Mouse (Mus musculus) liver, adult 2 months (tissue): Measurements from ENCODE around the gene Pou2af1. TPM values are rescaled to one million over a fixed set of nuclear protein-coding genes. Genes with fewer than 3 reads are reported as not detected.

Experiments
- DNase-seq: peaks from one replicate; pipeline ENCODE4 v3.0.0-alpha.2; 2011; ENCODE audit warnings: low read depth, low spot score; ENCODE audit errors: extremely low read depth
- H3K27ac ChIP-seq: fragments of 200-500 bp; replicated peaks from 2 replicates; pipeline ENCODE4 v1.5.1; 2012; ENCODE audit warnings: low read depth, mild to moderate bottlenecking, control low read depth, inconsistent platforms, low read length; ENCODE audit not compliant: insufficient read depth
- H3K27me3 ChIP-seq: fragments of 200-500 bp; 2 replicates; pipeline ENCODE4 v1.6.1; 2012; ENCODE audit warnings: mild to moderate bottlenecking, moderate library complexity, low read length, inconsistent platforms; ENCODE audit not compliant: control insufficient read depth, insufficient read depth
- H3K36me3 ChIP-seq: fragments of 200-500 bp; 2 replicates; pipeline ENCODE4 v1.6.1; 2012; ENCODE audit warnings: low read length, inconsistent platforms; ENCODE audit not compliant: control insufficient read depth, insufficient read depth
- H3K4me1 ChIP-seq: fragments of 200-500 bp; 2 replicates; pipeline ENCODE4 v1.6.1; 2011; ENCODE audit warnings: low read length; ENCODE audit not compliant: control insufficient read depth, insufficient read depth
- H3K4me3 ChIP-seq: fragments of 200-500 bp; 2 replicates; pipeline ENCODE4 v1.5.1; 2011; ENCODE audit warnings: low read depth, mild to moderate bottlenecking, control low read depth, low read length, moderate library complexity; ENCODE audit not compliant: insufficient read depth
- H3K79me2 ChIP-seq: fragments of 200-500 bp; 2 replicates; pipeline ENCODE4 v1.6.1; 2012; ENCODE audit warnings: inconsistent platforms, mild to moderate bottlenecking, low read length, moderate library complexity; ENCODE audit not compliant: control insufficient read depth, insufficient read depth
- H3K9ac ChIP-seq: fragments of 200-500 bp; 2 replicates; pipeline ENCODE4 v1.6.1; 2012; ENCODE audit warnings: low read depth, mild to moderate bottlenecking, control low read depth, inconsistent platforms, low read length
- CTCF ChIP-seq: fragments of 200-500 bp; IDR thresholded peaks from 2 replicates; pipeline ENCODE4 v1.5.1; 2011; ENCODE audit warnings: low read depth, low read length, control low read depth
- POLR2A ChIP-seq: fragments of 200-500 bp; IDR thresholded peaks from 2 replicates; pipeline ENCODE4 v1.6.1; 2011; ENCODE audit warnings: low read length, control low read depth; ENCODE audit not compliant: insufficient read depth; ENCODE audit errors: extremely low read depth
- WGBS: fragments of 180-500 bp; shearing (Covaris S2); methylation state at CpG from one replicate; pipeline ENCODE4 v1.1.7; 2018; 5-methylcytosine and 5-hydroxymethylcytosine counted together
- polyA plus RNA-seq: library from polyadenylated mRNA; depleted of rRNA; stranded (reverse); fragments of >200 nt; gene quantifications from 2 replicates; pipeline ENCODE4 v1.2.3, GENCODE M21; 2012
- total RNA-seq: library from RNA; depleted of rRNA; stranded (reverse); fragments of >200 nt; gene quantifications from 2 replicates; pipeline ENCODE4 v1.2.3, GENCODE M21; 2014

The Pou2af1 gene
- total and polyA plus RNA-seq, 2 experiments = 0.37 to 0.78 TPM

DNA sequence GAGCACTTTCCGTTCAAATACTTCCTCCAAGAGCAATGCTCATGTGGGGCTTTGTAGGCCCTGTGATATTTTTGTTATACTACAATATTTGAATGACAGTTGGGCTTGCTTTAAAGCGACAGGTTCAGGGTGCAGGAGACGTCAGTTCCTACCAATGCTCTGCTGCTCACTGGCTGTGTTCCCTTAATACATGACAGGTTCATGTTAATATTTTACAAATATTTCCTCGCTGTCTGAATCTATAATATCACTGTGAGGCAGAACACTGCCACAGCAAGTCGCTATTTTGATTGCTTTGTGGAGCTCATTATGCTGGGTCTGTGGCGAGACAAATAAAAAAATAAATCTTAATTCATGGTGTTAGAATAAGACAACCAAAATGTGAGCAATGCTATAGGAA lies 2.3 kb upstream of the Pou2af1 start:
- H3K4me3 ChIP-seq = no peak overlapping the region
- H3K36me3 ChIP-seq = no peaks in the 10 kb centered on the region
- H3K9ac ChIP-seq = no peak overlapping the region
- WGBS = 63% methylated on average over 6 of the region's 6 CpGs
- no peaks in the 10 kb centered on the region for H3K4me1 ChIP-seq
- no peak for TF ChIP-seq POLR2A
- no peak for TF ChIP-seq CTCF
- H3K79me2 ChIP-seq = no peaks in the 10 kb centered on the region
- no peak for DNase-seq
- no peak overlapping the region for H3K27ac ChIP-seq
- H3K27me3 ChIP-seq = no peaks in the 10 kb centered on the region

DNA sequence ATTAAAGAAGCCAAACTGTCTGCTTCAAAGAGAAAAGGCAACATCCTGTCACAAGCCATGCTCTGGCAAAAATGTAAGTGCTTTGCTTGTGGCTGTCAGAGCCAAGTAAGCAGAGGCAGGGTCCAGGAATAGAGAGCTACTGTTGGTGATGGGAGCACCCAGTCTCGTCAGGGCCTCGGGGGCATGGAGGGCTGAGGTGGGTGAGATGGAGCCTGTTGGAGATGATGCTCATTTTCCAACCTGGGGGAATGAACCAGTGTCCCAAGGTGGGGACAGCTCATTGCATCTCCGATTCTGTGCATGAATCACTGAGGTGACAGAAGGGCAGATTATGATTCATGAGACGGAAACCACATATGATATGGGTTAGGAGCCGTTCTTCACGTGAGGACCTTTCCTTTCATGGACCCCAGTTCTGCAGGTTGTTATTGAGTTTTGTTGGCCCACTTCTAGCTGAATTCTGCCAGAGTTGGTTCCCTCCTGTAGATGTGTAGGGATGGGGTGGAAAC lies 275 bp downstream of the Pou2af1 start:
- TF ChIP-seq POLR2A (no peak), CTCF (no peak)
- no peak overlapping the region for H3K4me3 ChIP-seq
- H3K36me3 ChIP-seq = no peaks in the 10 kb centered on the region
- H3K9ac ChIP-seq = no peak overlapping the region
- no peaks in the 10 kb centered on the region for H3K27me3 ChIP-seq
- H3K79me2 ChIP-seq = no peaks in the 10 kb centered on the region
- no peaks in the 10 kb centered on the region for H3K4me1 ChIP-seq
- H3K27ac ChIP-seq = no peak overlapping the region
- 89% methylated on average over 6 of the region's 6 CpGs for WGBS
- no peak for DNase-seq

GRCm38 (mm10) chr9:51215311-51215710 lies 1.8 kb downstream of the Pou2af1 start:
- TF ChIP-seq CTCF = no peak
- no peak for TF ChIP-seq POLR2A
- no peak for DNase-seq
- Histone ChIP-seq H3K27me3 (no peaks in the 10 kb centered on the region), H3K27ac (no peak overlapping the region), H3K4me1 (no peaks in the 10 kb centered on the region), H3K9ac (no peak overlapping the region), H3K4me3 (no peak overlapping the region), H3K79me2 (no peaks in the 10 kb centered on the region), H3K36me3 (no peaks in the 10 kb centered on the region)
- 64% methylated on average over 4 of the region's 4 CpGs for WGBS

DNA sequence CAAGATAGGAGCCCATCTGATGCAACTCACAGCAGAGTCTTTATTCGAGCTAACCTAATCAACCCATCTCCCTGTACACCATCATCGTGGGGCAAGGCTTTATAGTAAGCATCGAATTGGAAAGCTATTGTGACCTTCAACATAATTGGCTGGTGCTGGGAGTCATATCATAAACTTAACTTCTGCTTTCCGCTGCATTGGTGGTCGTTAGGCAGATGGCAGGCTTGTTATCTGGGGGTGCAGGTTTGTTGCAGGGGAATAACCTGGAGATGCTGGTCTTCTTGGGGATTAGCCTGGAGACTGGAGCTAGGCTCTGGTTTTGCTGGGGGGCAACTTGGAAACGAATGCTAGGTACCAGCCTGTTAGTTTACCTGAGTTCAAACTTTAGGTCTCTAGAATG lies 2.4 kb downstream of the Pou2af1 start:
- no peak overlapping the region for H3K27ac ChIP-seq
- TF ChIP-seq POLR2A = no peak
- no peak for TF ChIP-seq CTCF
- no peak overlapping the region for H3K9ac ChIP-seq
- H3K4me3 ChIP-seq = no peak overlapping the region
- H3K4me1 ChIP-seq = no peaks in the 10 kb centered on the region
- H3K27me3 ChIP-seq = no peaks in the 10 kb centered on the region
- no peaks in the 10 kb centered on the region for H3K36me3 ChIP-seq
- no peak for DNase-seq
- no peaks in the 10 kb centered on the region for H3K79me2 ChIP-seq
- 78% methylated on average over 6 of the region's 6 CpGs for WGBS

DNA sequence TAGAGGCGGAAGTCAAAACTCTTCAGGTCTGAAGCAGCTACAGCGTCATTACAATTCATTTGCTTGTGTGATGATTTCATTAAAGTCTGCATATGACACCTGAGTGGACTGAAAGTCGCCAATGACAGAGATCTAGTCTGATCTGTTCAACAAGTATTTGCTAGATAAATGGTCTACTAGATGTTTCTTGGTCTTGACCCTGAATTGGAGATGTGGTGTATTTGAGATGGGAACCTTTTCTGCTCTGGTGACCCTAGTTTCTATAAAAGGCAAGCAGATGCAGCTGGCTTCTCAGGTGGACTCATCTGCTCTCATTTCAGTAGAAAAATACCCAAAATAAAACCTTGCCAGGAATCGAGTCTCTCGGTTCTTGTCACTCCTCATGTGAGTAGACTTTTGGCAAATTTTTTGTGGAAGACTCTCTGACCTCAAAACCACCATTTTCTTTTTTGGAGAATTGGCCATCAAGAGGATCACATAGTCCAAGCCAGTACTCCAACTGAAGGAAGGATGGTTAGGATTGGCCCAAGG lies 12.2 kb downstream of the Pou2af1 start:
- H3K27me3 ChIP-seq = no peaks in the 10 kb centered on the region
- H3K9ac ChIP-seq = no peak overlapping the region
- H3K4me3 ChIP-seq = no peak overlapping the region
- no peaks in the 10 kb centered on the region for H3K79me2 ChIP-seq
- no peaks in the 10 kb centered on the region for H3K36me3 ChIP-seq
- H3K27ac ChIP-seq = no peak overlapping the region
- TF ChIP-seq CTCF (no peak), POLR2A (no peak)
- no peak for DNase-seq
- H3K4me1 ChIP-seq = peaks cover 3% of the 10 kb centered on the region; the same call in 1 of the 2 replicates
- WGBS = 90% methylated on average over 5 of the region's 5 CpGs

GRCm38 (mm10) chr9:51230701-51231389 lies 17.3 kb downstream of the Pou2af1 start:
- Histone ChIP-seq H3K9ac (no peak overlapping the region), H3K79me2 (no peaks in the 10 kb centered on the region), H3K4me1 (peaks cover 4% of the 10 kb centered on the region), H3K36me3 (no peaks in the 10 kb centered on the region), H3K27ac (no peak overlapping the region), H3K27me3 (no peaks in the 10 kb centered on the region), H3K4me3 (no peak overlapping the region)
- no peak for TF ChIP-seq POLR2A
- no peak for TF ChIP-seq CTCF
- DNase-seq = peak; percentile 14
- 13% methylated on average over 4 of the region's 4 CpGs for WGBS
